Mouse (Mus musculus): ENCODE results near the gene Mlf2. TPM values are rescaled to one million over a fixed set of nuclear protein-coding genes. Genes with fewer than 3 reads are reported as not detected.

The Mlf2 gene
- polyA plus RNA-seq, 1 experiment, result 186 TPM

DNA sequence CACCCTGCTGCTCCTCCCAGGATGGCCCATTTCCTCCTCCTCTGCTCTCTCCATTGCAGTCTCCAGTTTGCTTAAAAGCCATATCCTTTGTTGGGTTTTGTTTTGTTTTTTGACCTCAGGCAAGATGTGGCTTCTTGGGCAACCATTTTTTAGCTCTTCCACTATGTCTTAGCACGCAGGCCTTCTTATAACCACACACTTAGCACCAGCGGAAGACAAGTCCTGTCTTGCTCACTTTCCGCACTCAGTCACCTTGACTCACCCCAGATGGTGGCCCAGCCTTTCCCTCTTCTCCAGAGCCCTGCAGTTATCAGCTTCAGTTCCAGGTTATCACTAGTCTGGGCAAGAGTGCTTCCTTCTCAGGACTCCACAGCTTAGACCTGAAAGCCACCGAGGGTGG lies 24.0 kb downstream of the Mlf2 start:
- Histone ChIP-seq H3K27ac (ENCODE audit: insufficient read depth, low read depth, low read length) (no peak overlapping the region), H3K4me3 (ENCODE audit: insufficient read depth, low read length) (no peak overlapping the region), H3K4me1 (ENCODE audit: control insufficient read depth, insufficient read depth, low read length) (no peaks in the 10 kb centered on the region)
- TF ChIP-seq CTCF (IDR thresholded peaks at IDR 0.05; ENCODE audit: low read depth, low read length) (no peak), POLR2A (IDR thresholded peaks at IDR 0.05; ENCODE audit: borderline replicate concordance, low read depth, low read length) (no peak)

DNA sequence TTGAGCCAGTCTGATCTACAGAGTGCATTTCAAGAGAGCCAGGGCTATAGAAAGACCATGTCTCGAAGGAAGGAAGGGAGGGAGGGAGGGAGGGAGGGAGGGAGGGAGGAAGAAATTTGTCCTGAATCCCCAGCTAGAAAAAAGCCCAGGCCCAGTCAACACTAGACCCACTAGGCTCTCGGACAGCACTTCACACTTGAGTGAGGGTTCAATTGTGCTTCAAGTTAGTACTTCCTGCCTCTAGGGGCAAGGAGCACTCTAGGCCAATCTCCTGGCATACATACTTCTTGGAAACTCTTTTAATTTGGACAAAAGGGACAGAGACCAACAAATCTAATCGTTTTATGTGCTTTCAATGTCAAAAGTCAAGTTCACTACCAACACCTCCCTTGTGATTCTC lies 26.9 kb downstream of the Mlf2 start:
- Histone ChIP-seq H3K4me3 (ENCODE audit: insufficient read depth, low read length) (no peak overlapping the region), H3K27ac (ENCODE audit: insufficient read depth, low read depth, low read length) (no peak overlapping the region), H3K4me1 (ENCODE audit: control insufficient read depth, insufficient read depth, low read length) (peaks cover under 1% of the 10 kb centered on the region; the same call in 1 of the 2 replicates)
- TF ChIP-seq POLR2A (IDR thresholded peaks at IDR 0.05; ENCODE audit: borderline replicate concordance, low read depth, low read length), result no peak
- TF ChIP-seq CTCF (IDR thresholded peaks at IDR 0.05; ENCODE audit: low read depth, low read length), result no peak

DNA sequence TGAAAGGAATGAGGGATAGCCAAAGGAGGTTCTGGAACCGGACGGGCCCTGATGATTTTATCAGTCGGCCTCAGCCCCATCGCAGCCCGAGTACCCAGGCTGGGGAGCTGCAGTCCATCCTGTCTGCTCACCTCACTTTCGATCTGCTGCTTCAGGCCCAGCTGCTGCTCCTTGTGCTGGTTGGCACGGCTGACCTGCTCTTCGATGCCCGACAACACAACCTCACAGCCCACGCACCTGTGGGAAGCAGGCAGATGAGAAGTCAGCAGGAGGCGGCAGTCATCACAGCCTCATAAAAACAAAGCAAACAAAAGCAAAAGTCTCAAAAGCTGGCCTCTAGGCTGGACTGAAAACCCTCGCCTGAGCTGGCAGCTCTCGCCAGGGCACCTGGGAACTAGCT lies 28.8 kb downstream of the Mlf2 start:
- Histone ChIP-seq H3K4me1 (ENCODE audit: control insufficient read depth, insufficient read depth, low read length) (peaks cover 11% of the 10 kb centered on the region), H3K4me3 (ENCODE audit: insufficient read depth, low read length) (no peak overlapping the region), H3K27ac (ENCODE audit: insufficient read depth, low read depth, low read length) (no peak overlapping the region)
- TF ChIP-seq CTCF (IDR thresholded peaks at IDR 0.05; ENCODE audit: low read depth, low read length) (no peak), POLR2A (IDR thresholded peaks at IDR 0.05; ENCODE audit: borderline replicate concordance, low read depth, low read length) (no peak)

DNA sequence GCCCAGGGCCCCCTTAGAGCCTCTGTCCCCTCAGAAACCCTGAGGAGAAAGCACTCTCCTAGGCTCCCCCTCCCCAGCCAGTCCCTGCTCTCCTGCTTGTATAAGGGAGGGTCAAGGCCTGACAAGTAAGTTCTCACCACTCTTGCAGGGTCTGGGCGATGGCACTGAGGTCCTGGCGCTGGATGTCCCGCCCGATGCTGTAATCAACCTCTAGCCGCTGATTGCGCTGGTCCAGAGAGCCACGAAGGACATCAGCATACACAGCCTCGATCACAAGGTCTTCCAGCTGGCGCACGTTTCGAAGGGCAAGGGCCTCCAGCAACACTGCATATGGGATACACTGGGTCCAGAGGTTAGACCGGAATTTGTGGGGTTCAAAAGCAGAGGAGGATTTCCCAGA lies 29.8 kb downstream of the Mlf2 start:
- Histone ChIP-seq H3K4me1 (ENCODE audit: control insufficient read depth, insufficient read depth, low read length) (peaks cover 11% of the 10 kb centered on the region), H3K4me3 (ENCODE audit: insufficient read depth, low read length) (no peak overlapping the region), H3K27ac (ENCODE audit: insufficient read depth, low read depth, low read length) (no peak overlapping the region)
- TF ChIP-seq CTCF (IDR thresholded peaks at IDR 0.05; ENCODE audit: low read depth, low read length), result no peak
- no peak for TF ChIP-seq POLR2A (IDR thresholded peaks at IDR 0.05; ENCODE audit: borderline replicate concordance, low read depth, low read length)

DNA sequence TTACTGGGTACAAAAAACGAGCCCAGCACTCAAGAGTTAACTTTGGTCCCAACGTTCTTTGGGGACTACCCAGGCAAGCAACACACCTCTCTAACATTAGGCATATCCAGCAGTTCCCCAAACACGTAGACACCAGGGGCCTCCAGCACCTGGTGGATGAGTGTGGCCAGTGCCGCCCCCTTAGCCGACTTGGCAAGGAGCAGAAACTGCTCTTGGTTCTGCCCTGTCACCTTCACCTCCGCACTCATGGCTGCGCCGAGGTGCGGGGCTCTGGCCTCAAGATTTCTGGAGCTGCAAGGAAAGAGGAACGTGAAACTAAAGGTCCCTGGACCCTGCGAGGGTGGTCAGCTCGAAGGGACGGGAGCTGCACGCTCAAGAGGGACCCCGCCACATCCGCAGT lies 33.5 kb downstream of the Mlf2 start:
- TF ChIP-seq POLR2A (IDR thresholded peaks at IDR 0.05; ENCODE audit: borderline replicate concordance, low read depth, low read length) (no peak), CTCF (IDR thresholded peaks at IDR 0.05; ENCODE audit: low read depth, low read length) (no peak)

DNA sequence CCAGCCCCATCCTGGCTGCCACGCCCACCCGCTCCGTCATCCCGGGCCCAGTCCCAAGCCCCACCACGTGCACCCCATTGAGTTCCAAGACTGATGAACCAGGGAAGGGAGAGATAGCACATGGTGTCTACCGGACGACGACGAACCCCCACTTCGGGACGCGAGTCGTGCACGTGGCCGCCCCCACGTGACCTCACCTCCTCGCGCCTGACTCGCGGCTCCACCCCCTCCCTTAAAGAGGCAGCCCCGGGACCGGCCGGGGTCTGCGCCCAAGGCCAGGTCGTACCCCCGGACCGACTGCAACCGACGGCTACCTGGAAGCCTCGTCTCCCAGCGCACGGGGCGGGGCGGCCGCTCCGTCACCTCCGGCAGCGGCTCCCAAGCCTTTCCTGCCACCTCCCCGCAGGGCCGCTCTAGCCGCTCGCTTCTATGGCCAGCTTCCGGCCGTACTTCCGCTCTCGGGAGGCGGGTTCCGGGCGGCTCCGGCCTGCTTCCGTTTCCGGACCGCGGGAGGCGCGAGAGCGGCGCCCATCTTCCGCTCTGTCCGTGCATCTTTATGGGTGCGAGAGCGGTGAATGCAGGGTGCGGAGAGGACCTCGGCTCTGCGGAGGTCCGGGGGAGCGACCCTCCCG lies 34.0 kb downstream of the Mlf2 start, which contains the start of gene Cops7a:
Gene Cops7a (minus strand): TSS at position 451 of the 632 bp plus-strand sequence.
- peak within 1 kb of the TSS; percentile 93 for H3K27ac ChIP-seq (ENCODE audit: insufficient read depth, low read depth, low read length)
- peaks cover 15% of the 10 kb centered on the region for H3K4me1 ChIP-seq (ENCODE audit: control insufficient read depth, insufficient read depth, low read length)
- H3K4me3 ChIP-seq (ENCODE audit: insufficient read depth, low read length), result peak within 1 kb of the TSS; percentile 88
- TF ChIP-seq CTCF (IDR thresholded peaks at IDR 0.05; ENCODE audit: low read depth, low read length) (no peak), POLR2A (IDR thresholded peaks at IDR 0.05; ENCODE audit: borderline replicate concordance, low read depth, low read length) (0 out of 2 replicates have a peak, but pooled peaks have one; percentile 73)

More for the DNA sequence above, 33.5 kb downstream of the Mlf2 start:
- Histone ChIP-seq H3K4me3 (ENCODE audit: insufficient read depth, low read length) (peak overlapping the region; percentile 88), H3K27ac (ENCODE audit: insufficient read depth, low read depth, low read length) (peak overlapping the region; percentile 93), H3K4me1 (ENCODE audit: control insufficient read depth, insufficient read depth, low read length) (peaks cover 15% of the 10 kb centered on the region)

DNA sequence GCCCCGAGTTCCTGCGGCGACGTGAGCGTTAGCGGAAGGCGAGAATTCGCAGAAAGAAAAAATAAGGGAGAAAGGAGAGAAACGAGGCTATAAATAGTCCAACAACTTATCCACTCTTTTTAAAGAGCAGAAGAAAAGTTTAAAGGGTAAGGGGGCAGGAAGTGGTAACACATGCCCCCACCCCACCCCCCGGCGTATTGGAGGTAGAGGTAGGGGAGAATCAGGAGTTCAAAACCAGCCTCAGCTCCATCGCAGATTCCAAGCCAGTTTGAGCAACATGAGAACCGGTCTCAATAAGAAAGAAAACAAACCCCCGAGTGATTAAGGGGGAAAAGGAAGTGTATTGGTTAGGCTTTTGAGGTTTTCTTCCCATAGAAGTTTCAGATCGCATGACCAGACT lies 34.6 kb downstream of the Mlf2 start:
- TF ChIP-seq CTCF (IDR thresholded peaks at IDR 0.05; ENCODE audit: low read depth, low read length) (no peak), POLR2A (IDR thresholded peaks at IDR 0.05; ENCODE audit: borderline replicate concordance, low read depth, low read length) (no peak)
- Histone ChIP-seq H3K4me3 (ENCODE audit: insufficient read depth, low read length) (peak overlapping the region; percentile 88), H3K4me1 (ENCODE audit: control insufficient read depth, insufficient read depth, low read length) (peaks cover 15% of the 10 kb centered on the region), H3K27ac (ENCODE audit: insufficient read depth, low read depth, low read length) (peak overlapping the region; percentile 93)

DNA sequence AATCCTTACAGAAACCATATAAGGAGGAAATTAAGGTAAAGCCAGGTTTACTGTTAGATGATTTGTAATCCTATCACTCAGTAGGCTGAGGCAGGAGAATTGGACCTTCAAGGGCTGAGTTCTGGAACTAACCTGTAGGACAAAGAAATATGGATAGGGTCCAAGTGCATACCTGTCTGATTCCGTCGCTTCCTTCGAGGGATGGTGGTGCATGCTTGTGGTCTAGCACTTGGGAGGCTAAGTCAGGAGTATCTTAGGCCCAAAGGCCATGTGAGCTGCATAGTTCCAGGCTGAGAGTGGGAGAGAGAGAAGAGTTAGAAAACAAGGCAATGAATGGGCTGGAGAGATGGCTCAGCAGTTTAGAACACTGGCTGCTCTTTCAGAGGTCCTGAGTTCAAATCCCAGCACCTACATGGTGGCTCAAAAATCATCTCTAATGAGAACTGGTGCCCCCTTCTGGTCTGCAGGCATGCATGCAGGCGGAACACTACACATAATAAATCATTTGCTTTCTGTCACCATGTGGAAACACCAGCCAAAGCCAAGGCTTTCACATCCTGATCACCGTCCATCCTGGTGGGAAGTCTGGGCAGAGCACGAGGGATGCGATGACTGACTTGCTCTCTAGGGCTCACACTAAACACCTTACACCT lies 35.4 kb downstream of the Mlf2 start:
- peak overlapping the region; percentile 93 for H3K27ac ChIP-seq (ENCODE audit: insufficient read depth, low read depth, low read length)
- TF ChIP-seq CTCF (IDR thresholded peaks at IDR 0.05; ENCODE audit: low read depth, low read length) (no peak), POLR2A (IDR thresholded peaks at IDR 0.05; ENCODE audit: borderline replicate concordance, low read depth, low read length) (no peak)
- H3K4me3 ChIP-seq (ENCODE audit: insufficient read depth, low read length), result peak overlapping the region; percentile 88
- H3K4me1 ChIP-seq (ENCODE audit: control insufficient read depth, insufficient read depth, low read length), result peaks cover 15% of the 10 kb centered on the region

DNA sequence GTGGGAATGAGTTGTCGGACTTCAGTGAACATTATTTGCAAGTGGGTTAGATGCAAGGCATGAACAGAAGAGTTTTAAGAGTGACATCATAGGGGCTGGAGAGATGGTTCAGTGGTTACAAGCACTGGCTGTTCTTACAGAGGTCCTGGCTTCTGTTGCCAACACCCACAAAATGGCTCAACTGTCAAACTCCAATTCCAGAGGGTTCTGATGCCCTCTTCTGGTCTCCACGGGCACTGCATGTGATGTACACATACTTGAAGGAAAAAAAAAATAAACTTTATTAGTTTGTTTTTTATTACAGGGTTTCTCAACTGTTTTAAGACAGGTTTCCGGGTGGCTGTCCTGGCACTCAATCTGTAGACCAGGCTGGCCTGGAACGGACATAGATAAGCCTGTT lies 36.6 kb downstream of the Mlf2 start:
- TF ChIP-seq POLR2A (IDR thresholded peaks at IDR 0.05; ENCODE audit: borderline replicate concordance, low read depth, low read length) (no peak), CTCF (IDR thresholded peaks at IDR 0.05; ENCODE audit: low read depth, low read length) (peak; percentile 32; the same call in 1 of the 2 replicates)
- Histone ChIP-seq H3K4me3 (ENCODE audit: insufficient read depth, low read length) (no peak overlapping the region), H3K27ac (ENCODE audit: insufficient read depth, low read depth, low read length) (no peak overlapping the region), H3K4me1 (ENCODE audit: control insufficient read depth, insufficient read depth, low read length) (peaks cover 15% of the 10 kb centered on the region)

Other genes starting within 250 kb of the Mlf2 start
- gene Emg1, start 219.2 kb upstream of the Mlf2 start, polyA plus RNA-seq (2012; ENCODE audit: insufficient read depth, insufficient read length, missing spikeins), result 48.2 and 54.9 TPM in 2 replicates
- gene Phb2, start 219.1 kb upstream of the Mlf2 start, polyA plus RNA-seq (2012; ENCODE audit: insufficient read depth, insufficient read length, missing spikeins), result 94.1 and 97.8 TPM in 2 replicates
- 583 and 614 TPM in 2 replicates for gene Ptpn6, start 192.7 kb upstream of the Mlf2 start, polyA plus RNA-seq (2012; ENCODE audit: insufficient read depth, insufficient read length, missing spikeins)
- 221 and 253 TPM in 2 replicates for gene Grcc10, start 190.0 kb upstream of the Mlf2 start, polyA plus RNA-seq (2012; ENCODE audit: insufficient read depth, insufficient read length, missing spikeins)
- gene Gm45234, start 175.4 kb upstream of the Mlf2 start, polyA plus RNA-seq (2012; ENCODE audit: insufficient read depth, insufficient read length, missing spikeins), result not detected in 2 replicates
- 30.1 and 34.0 TPM in 2 replicates for gene Atn1, start 174.9 kb upstream of the Mlf2 start, polyA plus RNA-seq (2012; ENCODE audit: insufficient read depth, insufficient read length, missing spikeins)
- 1.4 and 2.6 TPM in 2 replicates for gene Eno2, start 161.7 kb upstream of the Mlf2 start, polyA plus RNA-seq (2012; ENCODE audit: insufficient read depth, insufficient read length, missing spikeins)
- not detected in 2 replicates for gene Lrrc23, start 151.7 kb upstream of the Mlf2 start, polyA plus RNA-seq (2012; ENCODE audit: insufficient read depth, insufficient read length, missing spikeins)
- gene Spsb2, start 122.7 kb upstream of the Mlf2 start, polyA plus RNA-seq (2012; ENCODE audit: insufficient read depth, insufficient read length, missing spikeins), result 31.4 and 43.6 TPM in 2 replicates
- 224 and 232 TPM in 2 replicates for gene Tpi1, start 117.1 kb upstream of the Mlf2 start, polyA plus RNA-seq (2012; ENCODE audit: insufficient read depth, insufficient read length, missing spikeins)
- gene Usp5, start 101.9 kb upstream of the Mlf2 start, polyA plus RNA-seq (2012; ENCODE audit: insufficient read depth, insufficient read length, missing spikeins), result 62.3 and 65.0 TPM in 2 replicates
- 70.1 and 76.5 TPM in 2 replicates for gene Cdca3, start 101.8 kb upstream of the Mlf2 start, polyA plus RNA-seq (2012; ENCODE audit: insufficient read depth, insufficient read length, missing spikeins)
- gene Gnb3, start 91.1 kb upstream of the Mlf2 start, polyA plus RNA-seq (2012; ENCODE audit: insufficient read depth, insufficient read length, missing spikeins), result not detected in 2 replicates
- 12.1 and 12.9 TPM in 2 replicates for gene P3h3, start 73.6 kb upstream of the Mlf2 start, polyA plus RNA-seq (2012; ENCODE audit: insufficient read depth, insufficient read length, missing spikeins)
- 43.3 and 52.6 TPM in 2 replicates for gene Gpr162, start 67.4 kb upstream of the Mlf2 start, polyA plus RNA-seq (2012; ENCODE audit: insufficient read depth, insufficient read length, missing spikeins)
- 20.6 and 23.4 TPM in 2 replicates for gene Cd4, start 43.2 kb upstream of the Mlf2 start, polyA plus RNA-seq (2012; ENCODE audit: insufficient read depth, insufficient read length, missing spikeins)
- 0.44 TPM in 1 of 2 replicates, not detected in the other for gene Lag3, start 19.7 kb upstream of the Mlf2 start, polyA plus RNA-seq (2012; ENCODE audit: insufficient read depth, insufficient read length, missing spikeins)
- gene Ptms, start 11.3 kb upstream of the Mlf2 start, polyA plus RNA-seq (2012; ENCODE audit: insufficient read depth, insufficient read length, missing spikeins), result 820 and 821 TPM in 2 replicates
- 49.3 and 58.7 TPM in 2 replicates for gene Cops7a, start 34.2 kb downstream of the Mlf2 start, polyA plus RNA-seq (2012; ENCODE audit: insufficient read depth, insufficient read length, missing spikeins)
- gene Pianp, start 65.3 kb downstream of the Mlf2 start, polyA plus RNA-seq (2012; ENCODE audit: insufficient read depth, insufficient read length, missing spikeins), result 5.5 and 7.2 TPM in 2 replicates
- 82.7 and 83.1 TPM in 2 replicates for gene Zfp384, start 77.8 kb downstream of the Mlf2 start, polyA plus RNA-seq (2012; ENCODE audit: insufficient read depth, insufficient read length, missing spikeins)
- 110 and 113 TPM in 2 replicates for gene Ing4, start 108.4 kb downstream of the Mlf2 start, polyA plus RNA-seq (2012; ENCODE audit: insufficient read depth, insufficient read length, missing spikeins)
- 28.7 and 29.3 TPM in 2 replicates for gene Acrbp, start 118.3 kb downstream of the Mlf2 start, polyA plus RNA-seq (2012; ENCODE audit: insufficient read depth, insufficient read length, missing spikeins)
- gene Lpar5, start 136.5 kb downstream of the Mlf2 start, polyA plus RNA-seq (2012; ENCODE audit: insufficient read depth, insufficient read length, missing spikeins), result 33.2 and 43.3 TPM in 2 replicates
- 122 and 144 TPM in 2 replicates for gene Chd4, start 164.6 kb downstream of the Mlf2 start, polyA plus RNA-seq (2012; ENCODE audit: insufficient read depth, insufficient read length, missing spikeins)
- 10.7 and 11.4 TPM in 2 replicates for gene Nop2, start 200.5 kb downstream of the Mlf2 start, polyA plus RNA-seq (2012; ENCODE audit: insufficient read depth, insufficient read length, missing spikeins)
- 51.8 and 57.0 TPM in 2 replicates for gene Iffo1, start 213.9 kb downstream of the Mlf2 start, polyA plus RNA-seq (2012; ENCODE audit: insufficient read depth, insufficient read length, missing spikeins)
- gene Gapdh, start 235.1 kb downstream of the Mlf2 start, polyA plus RNA-seq (2012; ENCODE audit: insufficient read depth, insufficient read length, missing spikeins), result 229 and 264 TPM in 2 replicates

Data from bone marrow macrophage, adult 2 months (primary cell).